In genomic region chr2:92371971-92372690, GRCm38 (mm10) we compare ENCODE assay signal across 7 mouse cellular contexts. TPM values are rescaled to one million over a fixed set of nuclear protein-coding genes. Genes with fewer than 3 reads are reported as not detected.
DNase-seq lines count a peak whose midpoint lies in the region; ATAC-seq and TF ChIP-seq lines count a peak whose summit lies in the region.

No protein-coding gene starts in this region.

- peaks cover 4% of the 10 kb centered on the region; the same call in 1 of the 2 replicates for H3K27me3 ChIP-seq in lung, postnatal 0 days (replicated peaks; ENCODE audit: insufficient read depth, low read length)
- 0 out of 2 replicates have a peak, but pooled peaks cover 15% of the 10 kb centered on the region for H3K27me3 ChIP-seq in forebrain, embryonic 14.5 days (replicated peaks; ENCODE audit: control insufficient read depth, insufficient read depth, low read length)

- H3K4me2 ChIP-seq in lung, postnatal 0 days (replicated peaks; ENCODE audit: low read depth, low read length): peak overlapping the region; percentile 59; the same call in 1 of the 2 replicates
- 0 out of 2 replicates have a peak overlapping the region, but pooled peaks have one; percentile 50 for H3K4me2 ChIP-seq in forebrain, embryonic 14.5 days (ENCODE audit: low read length)

- no peak overlapping the region for H3K4me3 ChIP-seq in lung, postnatal 0 days (ENCODE audit: low read depth, low read length)
- H3K4me3 ChIP-seq in lung, adult 2 months (replicated peaks; ENCODE audit: extremely low read depth, low read depth, low read length): no peak overlapping the region
- no peak overlapping the region for H3K4me3 ChIP-seq in forebrain, embryonic 14.5 days (ENCODE audit: low read depth, low read length)

- peak; percentile 11; the same call in 1 of the 2 replicates for ATAC-seq in lung, postnatal 0 days
- ATAC-seq in forebrain, embryonic 14.5 days: no peak

- no peaks in the 10 kb centered on the region for H3K36me3 ChIP-seq in lung, postnatal 0 days (ENCODE audit: insufficient read depth, low read length)
- peaks cover under 1% of the 10 kb centered on the region; the same call in 1 of the 2 replicates for H3K36me3 ChIP-seq in forebrain, embryonic 14.5 days (ENCODE audit: control insufficient read depth, insufficient read depth, low read length)

- DNase-seq in lung, postnatal 0 days (ENCODE audit: low spot score): peak; percentile 78
- no peak for DNase-seq in lung, adult 2 months
- DNase-seq in forebrain, embryonic 14.5 days (ENCODE audit: low spot score): peak; percentile 63
- peak; percentile 34 to 78 for DNase-seq in lung, postnatal 4 days
- peak; percentile 32 for DNase-seq in yolk sac, embryonic 10.5 days (ENCODE audit: low spot score)
- DNase-seq in adrenal gland, adult 8-10 months: no peak
- no peak for DNase-seq in ovary, postnatal 14 days (ENCODE audit: low spot score)

- TF ChIP-seq EP300 in lung, postnatal 0 days (IDR thresholded peaks at IDR 0.05): peak; percentile 72; the same call in 1 of the 2 replicates

- no peaks in the 10 kb centered on the region for H3K9me3 ChIP-seq in lung, postnatal 0 days (ENCODE audit: low read length)
- no peaks in the 10 kb centered on the region for H3K9me3 ChIP-seq in forebrain, embryonic 14.5 days (replicated peaks; ENCODE audit: control insufficient read depth, low read length)

- 27% methylated on average over 10 of the region's 10 CpGs for WGBS in lung, postnatal 0 days
- WGBS in lung, adult 2 months: 48% methylated on average over 10 of the region's 10 CpGs
- WGBS in forebrain, embryonic 14.5 days: 3% methylated on average over 10 of the region's 10 CpGs

- H3K9ac ChIP-seq in lung, postnatal 0 days (replicated peaks; ENCODE audit: low read depth): no peak overlapping the region
- no peak overlapping the region for H3K9ac ChIP-seq in forebrain, embryonic 14.5 days (ENCODE audit: low read length)

- peak overlapping the region; percentile 93 for H3K27ac ChIP-seq in lung, postnatal 0 days (ENCODE audit: low read length)
- no peak overlapping the region for H3K27ac ChIP-seq in forebrain, embryonic 14.5 days (ENCODE audit: low read depth, low read length)

- no peak for TF ChIP-seq CTCF in lung, postnatal 0 days (IDR thresholded peaks at IDR 0.05)
- TF ChIP-seq CTCF in lung, adult 2 months (IDR thresholded peaks at IDR 0.05; ENCODE audit: insufficient read depth, low read length): no peak

- H3K4me1 ChIP-seq in lung, postnatal 0 days (ENCODE audit: insufficient read depth, low read depth, low read length): peaks cover 13% of the 10 kb centered on the region; the same call in 1 of the 2 replicates
- H3K4me1 ChIP-seq in lung, adult 2 months (ENCODE audit: control insufficient read depth, insufficient read depth, low read length): peaks cover 12% of the 10 kb centered on the region
- peaks cover 46% of the 10 kb centered on the region for H3K4me1 ChIP-seq in forebrain, embryonic 14.5 days (ENCODE audit: control insufficient read depth, insufficient read depth, low read length)

- no peak for TF ChIP-seq POLR2A in lung, adult 2 months (IDR thresholded peaks at IDR 0.05; ENCODE audit: borderline replicate concordance, extremely low read depth, low read depth, low read length)

RNA-seq across cellular contexts. Expression of gene Pex16, which starts 2.3 kb away (rescaled TPM):
- polyA plus RNA-seq in lung, postnatal 0 days (2015; fragmentation: Nextera tagmentation; extraction: Ambion mirVana): 28.3 and 30.8 TPM in 2 replicates
- polyA plus RNA-seq in lung, adult 2 months (2012; rRNA removed): 42.8 and 47.4 TPM in 2 replicates
- 37.1 and 37.9 TPM in 2 replicates for polyA plus RNA-seq in forebrain, embryonic 14.5 days (2014; fragmentation: Nextera tagmentation; extraction: Ambion mirVana)
- 100 to 1,000 TPM in 2 of 4 experiments, 10 to 100 TPM in 2; 63.1 to 281 (median 138) TPM for total RNA-seq in adrenal gland, adult 8-10 months (2022)

RNA-seq across cellular contexts. Expression of gene Large2, which starts 2.5 kb away (rescaled TPM):
- 17.1 and 18.7 TPM in 2 replicates for polyA plus RNA-seq in lung, postnatal 0 days (2015; fragmentation: Nextera tagmentation; extraction: Ambion mirVana)
- polyA plus RNA-seq in lung, adult 2 months (2012; rRNA removed): 15.9 and 18.5 TPM in 2 replicates
- polyA plus RNA-seq in forebrain, embryonic 14.5 days (2014; fragmentation: Nextera tagmentation; extraction: Ambion mirVana): 0.99 and 1.5 TPM in 2 replicates
- total RNA-seq in adrenal gland, adult 8-10 months (2022): 1 to 10 TPM in 3 of 4 experiments, under 1 TPM in 1; 0.40 to 4.6 (median 2.1) TPM

RNA-seq across cellular contexts. Expression of gene 1700029I15Rik, which starts 10.2 kb away (rescaled TPM):
- 2.3 TPM in 2 replicates for polyA plus RNA-seq in lung, postnatal 0 days (2015; fragmentation: Nextera tagmentation; extraction: Ambion mirVana)
- polyA plus RNA-seq in lung, adult 2 months (2012; rRNA removed): 3.2 and 3.3 TPM in 2 replicates
- 3.2 and 3.7 TPM in 2 replicates for polyA plus RNA-seq in forebrain, embryonic 14.5 days (2014; fragmentation: Nextera tagmentation; extraction: Ambion mirVana)
- 10 to 100 TPM in 2 of 4 experiments, 1 to 10 TPM in 2; 8.0 to 18.6 (median 10.3) TPM for total RNA-seq in adrenal gland, adult 8-10 months (2022)

RNA-seq across cellular contexts. Expression of gene Mapk8ip1, which starts 28.9 kb away (rescaled TPM):
- polyA plus RNA-seq in lung, postnatal 0 days (2015; fragmentation: Nextera tagmentation; extraction: Ambion mirVana): 7.8 and 9.7 TPM in 2 replicates
- 18.3 and 23.2 TPM in 2 replicates for polyA plus RNA-seq in lung, adult 2 months (2012; rRNA removed)
- polyA plus RNA-seq in forebrain, embryonic 14.5 days (2014; fragmentation: Nextera tagmentation; extraction: Ambion mirVana): 49.3 and 54.5 TPM in 2 replicates
- 10 to 100 TPM; 34.6 to 43.3 (median 38.7) TPM for total RNA-seq in adrenal gland, adult 8-10 months (2022)

Comparison
In these comparisons a context has a peak if more than half of its experiments do, and no peak if none do; other contexts are left out.
1. DNase-seq: peak in lung, postnatal 0 days (single experiment), forebrain, embryonic 14.5 days (single experiment), lung, postnatal 4 days (2 of 2) and yolk sac, embryonic 10.5 days (single experiment); none in lung, adult 2 months (single experiment), adrenal gland, adult 8-10 months (single experiment) and ovary, postnatal 14 days (single experiment).